Mouse (Mus musculus) v-Abl transformed pro-B cells (cell line): ENCODE data around the gene Myh2.

Source experiments
- in situ Hi-C, 2 experiments: fragments of 400-800 bp; cut with MboI; formaldehyde crosslinking; loops; one replicate each; pipeline ENCODE4 v1.15.1; 2025; ENCODE audit not compliant: unreplicated experiment in 2 of 2

The Myh2 gene

DNA sequence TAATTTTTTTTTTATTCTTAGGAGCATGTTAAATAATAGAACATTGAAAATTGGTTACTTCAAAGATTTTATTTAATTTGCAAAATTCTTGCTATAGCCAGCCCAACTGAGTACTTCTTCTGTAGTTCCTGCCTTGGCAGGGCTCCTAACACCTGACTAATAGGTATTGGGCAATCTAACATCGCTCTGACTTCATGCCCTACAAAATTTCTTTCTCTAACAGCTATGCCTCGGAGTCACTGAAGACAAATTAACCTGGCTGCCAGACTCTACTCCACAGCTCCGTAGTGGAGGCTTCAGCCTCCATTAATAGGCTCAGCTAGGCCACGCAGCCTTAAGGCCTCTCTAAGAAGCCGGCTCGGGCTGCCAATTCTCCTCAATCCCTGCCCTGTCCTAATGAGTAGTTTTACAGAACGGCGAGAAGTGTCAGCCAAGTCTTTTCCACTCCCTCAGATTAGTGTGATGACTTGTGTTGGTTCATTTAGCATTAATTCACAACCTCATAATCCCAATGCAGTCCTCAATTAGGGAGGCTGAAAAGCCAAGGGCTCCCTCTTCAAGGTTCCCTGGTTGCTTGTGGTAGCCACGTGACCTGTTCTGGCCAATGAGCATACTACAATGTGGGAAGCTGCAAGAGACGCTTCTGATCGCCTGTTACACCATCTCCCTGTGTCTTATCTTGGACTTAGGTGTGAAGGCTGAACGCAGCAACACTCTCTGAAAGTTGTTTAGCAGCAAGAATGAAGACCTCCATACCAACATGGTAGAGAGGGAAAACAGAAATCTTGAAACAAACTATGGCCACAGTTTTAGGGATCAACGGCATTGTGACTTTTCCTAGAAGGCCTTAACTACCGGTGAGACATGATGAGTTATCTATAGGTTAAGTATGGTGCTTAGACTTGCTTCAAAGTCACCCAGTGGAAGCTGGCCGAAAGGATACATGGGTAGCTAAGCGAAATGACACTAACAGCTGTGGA is 18.9 kb upstream of the Myh2 start:
- in situ Hi-C loops, result no loop called here

DNA sequence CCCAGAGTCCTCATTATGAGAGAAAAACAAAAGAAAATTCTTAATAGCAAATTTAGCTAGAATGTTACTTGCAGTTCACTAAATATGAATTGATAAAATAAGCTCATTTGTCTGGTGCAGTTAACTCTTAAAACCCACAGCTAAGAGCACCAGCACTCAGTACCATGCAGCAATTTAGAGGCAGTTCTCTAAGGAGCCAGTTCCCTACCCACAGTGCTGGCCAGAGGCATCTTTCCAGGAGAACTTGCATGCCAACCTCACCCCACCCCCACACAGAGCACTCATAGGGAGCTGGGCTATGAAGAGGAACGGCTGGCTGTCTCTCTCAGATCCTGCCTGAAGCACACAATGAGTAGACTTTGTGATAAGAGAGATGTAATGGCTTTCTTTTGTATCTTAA is 17.7 kb upstream of the Myh2 start:
- in situ Hi-C loops, result no loop called here

DNA sequence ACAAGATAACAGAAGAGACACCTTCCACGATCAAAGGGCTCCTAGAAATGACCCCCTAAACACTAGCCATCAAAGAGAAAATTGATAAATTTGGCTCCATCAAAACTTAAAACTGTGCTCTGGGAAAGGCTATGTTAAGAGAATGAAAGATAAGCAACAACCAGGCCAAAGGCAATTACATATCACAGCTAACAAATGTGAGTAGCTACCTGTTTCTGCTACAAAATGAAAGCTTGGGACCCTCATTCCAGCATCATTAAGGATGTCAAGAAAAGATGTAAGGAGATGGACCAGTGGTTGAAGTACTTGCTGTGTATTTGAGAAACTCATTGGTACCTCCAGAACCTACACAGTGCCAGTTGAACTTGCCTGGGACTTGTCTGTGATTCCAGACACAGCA is 17.0 kb upstream of the Myh2 start:
- in situ Hi-C loops, result no loop called here

DNA sequence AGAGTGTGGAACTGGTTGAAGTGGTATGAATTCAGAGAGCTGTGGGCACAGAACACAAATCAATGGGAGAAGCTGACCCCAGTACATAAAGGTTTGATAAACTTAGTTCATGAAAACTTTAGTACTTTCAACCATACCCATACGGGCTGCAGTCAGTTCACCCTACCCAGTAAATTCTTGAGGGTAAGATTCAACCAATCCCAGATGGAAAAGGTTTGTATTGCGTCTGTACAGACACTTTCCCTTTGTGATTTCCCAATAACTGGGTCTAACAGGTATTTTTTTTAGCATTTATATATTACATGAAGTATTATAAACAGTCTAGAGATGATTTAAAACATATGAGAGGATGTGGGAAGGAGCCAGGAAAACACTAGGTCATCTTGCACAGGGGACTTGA is 15.2 kb upstream of the Myh2 start:
- in situ Hi-C loops, result no loop called here

DNA sequence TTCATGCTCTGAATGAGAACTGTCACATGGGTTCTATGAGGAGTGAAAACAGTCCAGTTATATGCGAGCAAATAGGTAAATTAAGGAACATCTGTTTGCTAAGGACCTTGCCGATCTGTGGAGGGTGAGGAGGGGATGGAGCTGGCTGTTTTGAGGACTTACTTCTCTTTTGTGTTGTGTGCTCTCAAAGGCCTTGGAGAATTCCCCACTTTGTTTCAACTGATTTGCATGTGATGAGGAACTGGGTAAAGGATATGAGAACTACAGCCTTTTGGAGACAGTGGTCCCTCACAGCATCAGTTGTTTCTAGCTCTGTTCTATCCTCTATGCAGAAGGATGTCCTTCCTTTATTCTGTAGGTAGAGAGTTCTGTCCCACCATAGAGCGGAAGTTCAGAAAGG is 10.7 kb upstream of the Myh2 start:
- in situ Hi-C loops, result no loop called here

DNA sequence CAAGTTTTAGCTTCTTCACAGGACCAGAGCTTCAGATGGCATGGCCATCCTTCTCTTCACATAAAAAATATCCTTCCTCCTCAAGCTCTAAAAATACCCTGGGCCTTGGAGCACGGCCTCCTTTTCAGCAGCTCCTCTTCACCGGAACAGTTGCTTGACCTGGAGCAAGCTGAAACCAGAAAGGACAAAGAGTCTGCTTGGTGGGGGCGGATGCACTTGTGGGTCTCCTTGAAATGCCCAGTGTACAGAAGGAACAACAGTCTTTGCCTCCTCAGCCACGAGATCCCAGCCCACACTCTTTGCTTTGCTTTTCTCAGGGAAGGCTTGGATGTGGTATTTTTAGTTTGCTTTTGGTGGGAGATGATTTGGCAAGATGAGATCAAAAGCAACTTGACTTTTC is 7.1 kb upstream of the Myh2 start:
- in situ Hi-C loops, result no loop called here

DNA sequence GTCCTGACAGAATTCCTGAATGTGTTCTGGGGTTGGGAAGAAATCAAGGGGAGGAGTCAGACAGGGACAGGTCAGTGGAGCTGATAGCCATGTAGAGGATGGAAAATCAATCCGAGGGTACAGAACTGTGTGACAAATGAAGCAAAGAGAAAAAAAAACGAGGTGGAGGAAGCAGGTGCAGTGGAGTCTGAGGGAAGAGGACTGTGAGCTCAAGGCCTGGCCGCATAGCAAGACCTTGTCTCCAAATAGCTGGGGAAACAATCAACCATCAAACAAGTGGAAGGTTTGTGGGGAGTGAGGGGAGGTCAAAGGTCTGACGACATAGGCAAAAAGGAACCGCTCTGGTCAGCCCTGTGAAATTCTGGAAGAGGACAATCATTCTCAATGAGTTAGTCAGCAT is 6.0 kb upstream of the Myh2 start:
- in situ Hi-C loops, result no loop called here

DNA sequence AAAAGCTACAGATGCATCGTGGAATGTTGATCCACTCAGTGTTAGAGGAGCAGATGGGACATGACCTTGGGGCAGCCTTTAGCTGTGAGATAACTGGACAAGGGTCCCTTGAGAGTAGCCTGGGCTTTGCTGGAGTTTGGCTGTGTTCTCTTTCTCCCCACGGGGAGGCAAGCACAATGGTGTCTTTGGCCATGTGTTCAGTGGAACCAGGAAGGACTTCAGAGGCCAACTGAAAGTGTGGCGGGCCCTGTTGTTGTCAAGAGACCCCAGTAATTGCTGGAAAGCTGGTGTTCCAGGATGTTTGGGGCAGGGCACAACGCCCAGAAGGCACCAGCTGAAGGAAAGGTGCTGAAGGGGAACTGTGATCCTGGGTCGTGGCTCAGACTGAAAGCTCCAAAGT is 1.5 kb upstream of the Myh2 start:
- in situ Hi-C loops, result no loop called here

DNA sequence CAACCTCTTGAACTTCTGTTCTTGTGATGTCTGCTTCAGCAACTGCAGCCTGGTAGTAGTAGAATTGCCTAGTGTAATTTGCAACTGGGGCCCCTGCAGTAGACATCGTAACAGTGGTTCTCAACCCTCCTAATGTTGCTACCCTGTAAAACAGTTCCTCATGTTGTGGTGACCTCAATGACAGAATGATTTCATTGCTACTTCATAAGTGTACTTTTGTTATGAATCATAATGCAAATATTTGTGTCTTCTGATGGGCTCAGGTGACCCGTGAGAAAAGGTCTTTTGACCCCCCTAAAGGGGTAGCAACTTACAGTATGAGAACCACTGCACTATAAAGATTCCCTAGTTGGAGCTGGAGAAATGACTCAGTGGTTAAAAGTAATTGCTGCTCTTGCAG is 1.6 kb downstream of the Myh2 start:
- in situ Hi-C loops, result no loop called here

DNA sequence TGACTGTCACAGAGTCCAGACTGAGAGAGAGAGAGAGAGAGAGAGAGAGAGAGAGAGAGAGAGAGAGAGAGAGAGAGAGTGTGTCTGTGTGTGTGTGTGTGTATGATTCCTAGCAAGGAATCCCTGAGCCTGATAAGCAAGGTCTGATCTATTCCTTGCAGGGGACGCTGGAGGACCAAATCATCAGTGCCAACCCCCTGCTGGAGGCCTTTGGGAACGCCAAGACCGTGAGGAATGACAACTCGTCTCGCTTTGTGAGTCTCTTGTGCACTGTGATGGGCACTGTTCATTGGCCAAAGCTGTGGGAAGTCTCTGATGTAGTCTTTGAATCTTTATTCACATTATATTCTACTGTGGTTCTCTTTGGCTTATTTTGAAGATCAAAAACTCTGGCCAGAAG is 5.5 kb downstream of the Myh2 start:
- in situ Hi-C loops, result no loop called here

DNA sequence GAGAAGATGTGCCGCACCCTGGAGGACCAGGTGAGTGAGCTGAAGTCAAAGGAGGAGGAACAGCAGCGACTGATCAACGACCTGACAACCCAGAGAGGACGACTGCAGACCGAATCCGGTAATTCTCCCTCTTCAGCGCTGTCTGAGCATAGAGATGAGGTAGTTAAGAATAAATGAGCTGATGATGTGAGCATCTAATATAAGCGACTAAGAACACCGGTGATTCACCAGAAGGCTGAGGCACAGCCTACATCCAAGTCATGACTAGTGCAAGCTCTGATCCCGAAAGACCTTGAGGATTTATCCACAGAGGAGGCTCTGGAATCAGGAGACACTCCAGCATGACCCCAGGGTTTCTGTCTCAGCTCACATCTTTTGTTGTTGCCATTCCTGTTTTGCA is 19.5 kb downstream of the Myh2 start:
- in situ Hi-C loops, result no loop called here

DNA sequence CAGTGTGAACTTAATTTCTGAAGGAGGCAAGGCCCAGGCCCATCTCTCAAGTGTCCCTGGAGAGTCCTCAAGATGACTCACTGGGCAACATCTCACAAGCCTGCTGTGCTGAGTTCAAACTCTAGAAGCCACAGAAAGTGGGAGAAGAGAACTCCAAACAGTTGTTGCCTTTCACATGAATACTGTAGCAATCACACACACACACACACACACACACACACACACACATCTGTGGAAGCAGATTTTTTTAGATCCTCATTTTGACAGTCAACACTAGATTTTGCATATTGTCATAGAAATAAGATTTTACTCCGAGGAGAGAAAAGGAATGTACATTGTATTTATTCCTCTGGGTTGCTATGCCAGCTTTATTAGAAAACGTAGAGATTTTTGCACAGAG is 20.0 kb downstream of the Myh2 start:
- in situ Hi-C loops, result no loop called here

DNA sequence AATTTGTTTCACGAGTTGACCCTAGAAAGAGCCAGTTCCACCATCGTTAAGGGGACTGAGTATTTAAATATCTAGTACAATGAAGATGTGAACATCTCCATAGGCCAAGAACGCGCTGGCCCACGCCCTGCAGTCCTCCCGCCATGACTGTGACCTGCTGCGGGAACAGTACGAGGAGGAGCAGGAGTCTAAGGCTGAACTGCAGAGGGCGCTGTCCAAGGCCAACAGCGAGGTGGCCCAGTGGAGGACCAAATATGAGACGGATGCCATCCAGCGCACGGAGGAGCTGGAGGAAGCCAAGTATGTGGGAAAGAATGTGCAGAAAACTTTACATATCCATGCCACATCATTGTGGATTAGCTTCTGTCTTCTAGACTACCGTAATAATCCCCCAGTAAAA is 20.7 kb downstream of the Myh2 start:
- in situ Hi-C loops, result no loop called here

DNA sequence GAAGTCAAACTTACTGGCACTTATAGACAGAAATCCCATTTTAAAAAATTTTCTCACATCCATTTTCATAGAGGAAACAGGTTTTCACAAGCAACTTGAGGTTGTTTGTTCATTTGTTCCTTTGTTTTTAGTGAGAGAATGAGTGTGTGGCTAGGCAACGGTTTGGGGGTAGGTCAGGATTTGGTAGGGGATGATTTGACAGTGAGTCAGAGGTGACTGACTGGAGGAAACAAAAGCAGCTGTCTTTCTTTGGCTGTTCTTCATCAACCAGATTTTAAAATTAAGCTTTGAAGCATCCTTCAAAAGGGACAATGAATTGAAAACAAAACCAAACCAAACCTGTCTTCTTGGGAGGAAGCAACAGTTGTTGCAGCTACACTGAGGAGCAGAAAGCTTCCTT is 28.5 kb downstream of the Myh2 start:
- in situ Hi-C loops, result no loop called here

DNA sequence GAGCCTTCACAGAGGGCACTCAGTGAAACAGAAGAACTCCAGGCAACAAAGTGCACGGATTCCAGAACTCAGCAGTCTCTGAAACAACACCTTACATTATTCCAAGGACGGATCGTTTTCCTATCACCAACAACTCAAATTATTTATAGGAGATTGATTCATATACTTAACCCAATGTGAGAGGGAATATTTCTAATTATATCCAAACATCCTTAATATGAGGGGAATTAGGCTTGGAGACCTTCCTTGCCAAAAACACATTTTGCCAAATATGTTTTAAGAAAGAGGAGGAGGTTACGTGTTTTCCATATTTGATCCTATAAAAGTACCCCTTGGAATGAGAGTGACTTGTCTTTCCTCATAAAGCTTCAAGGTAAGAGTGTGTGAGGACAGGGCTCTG is 28.9 kb downstream of the Myh2 start, which contains the start of gene Myh1:
Myh1 (plus strand) TSS at position 301 of the 400 bp plus-strand sequence.
- in situ Hi-C loops, result no loop called here

DNA sequence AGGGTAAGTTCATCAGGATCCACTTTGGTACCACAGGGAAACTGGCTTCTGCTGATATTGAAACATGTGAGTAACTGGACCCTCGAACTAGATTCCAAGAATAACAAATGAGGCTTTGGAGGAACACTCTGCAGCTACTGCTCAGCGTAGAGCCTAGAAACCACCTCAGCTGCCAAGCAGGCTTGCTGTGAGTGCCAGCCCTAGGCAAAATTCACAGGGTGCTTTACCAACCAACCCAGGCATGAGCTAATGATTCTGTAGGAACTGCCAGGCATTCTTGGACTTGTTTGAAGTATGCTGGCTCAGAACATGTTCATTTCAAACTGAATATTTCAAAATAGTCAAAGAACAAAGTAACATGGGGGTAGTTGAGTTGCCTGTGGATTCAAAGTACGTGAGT is 33.9 kb downstream of the Myh2 start:
- in situ Hi-C loops, result no loop called here

DNA sequence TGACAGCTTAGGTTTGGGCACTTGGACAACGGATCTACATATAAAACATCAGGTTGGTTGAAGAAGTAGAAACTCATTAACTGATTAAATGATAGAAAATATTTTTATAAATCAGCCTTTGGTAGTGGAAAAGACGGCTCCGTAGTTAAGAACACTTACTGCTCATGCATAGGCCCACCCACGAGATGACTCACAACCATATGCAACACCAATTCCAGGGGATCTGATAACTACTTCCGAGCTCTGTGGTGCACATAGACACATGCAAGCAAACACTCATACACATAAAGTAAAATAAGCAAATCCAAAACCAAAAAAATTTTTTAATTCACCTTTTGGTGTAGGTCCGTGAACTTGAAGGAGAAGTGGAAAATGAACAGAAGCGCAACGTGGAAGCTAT is 51.0 kb downstream of the Myh2 start:
- in situ Hi-C loops, result no loop called here

DNA sequence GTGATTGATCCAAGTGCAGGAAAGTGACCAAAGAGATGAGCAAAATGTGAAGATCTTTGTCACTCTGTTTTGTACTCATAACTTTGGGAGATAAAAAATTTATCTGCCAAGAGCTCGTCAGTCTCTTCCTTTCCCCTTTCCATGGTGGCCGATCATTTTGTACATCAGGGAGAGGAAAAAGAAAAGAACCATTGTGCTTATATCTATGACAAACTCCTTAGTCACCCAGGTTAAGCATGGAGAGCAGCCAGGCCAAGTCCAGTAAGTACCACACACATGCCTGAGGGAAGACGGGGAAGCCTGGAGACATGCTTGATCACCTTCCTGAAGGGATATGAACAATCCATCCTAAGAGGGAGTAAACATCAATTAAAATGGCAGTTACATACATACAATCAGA is 53.6 kb downstream of the Myh2 start:
- in situ Hi-C loops, result no loop called here

DNA sequence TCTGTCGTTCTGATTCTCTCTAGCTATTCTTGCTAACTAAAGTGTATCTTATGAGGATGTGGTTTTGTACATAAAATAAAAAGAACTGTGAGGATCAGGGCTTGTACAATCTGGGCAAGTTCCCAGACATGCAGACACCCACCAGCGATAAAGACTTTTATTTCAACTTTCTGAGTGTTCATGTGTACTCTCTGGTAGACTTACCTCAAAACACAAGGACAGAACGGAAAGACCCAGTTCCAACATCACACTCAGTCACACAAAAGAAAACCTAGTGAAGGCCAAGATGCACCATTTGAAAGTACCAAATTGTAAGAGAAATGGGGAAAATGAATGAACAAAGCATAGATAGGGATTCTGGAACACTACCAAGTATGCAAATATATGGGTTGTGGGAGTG is 57.9 kb downstream of the Myh2 start:
- in situ Hi-C loops, result no loop called here

DNA sequence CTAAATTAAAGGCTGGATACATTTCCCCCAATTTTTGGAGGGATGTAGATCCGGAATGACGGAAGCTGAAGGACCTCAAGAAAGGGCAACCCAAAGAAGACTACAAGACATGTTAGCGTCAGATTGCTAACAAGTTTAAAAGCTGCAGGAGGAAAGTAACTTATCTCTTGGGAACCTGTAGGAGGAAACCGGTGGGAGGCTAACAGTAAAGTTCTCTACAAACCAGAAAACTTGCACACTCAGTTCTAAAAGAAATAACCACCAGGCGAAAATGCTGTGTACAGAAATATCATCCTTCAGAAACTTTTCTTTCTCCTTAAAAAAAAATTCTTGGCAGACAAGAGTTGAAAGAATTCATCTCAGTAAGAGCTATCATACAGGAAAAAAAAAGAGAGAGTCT is 58.3 kb downstream of the Myh2 start:
- in situ Hi-C loops, result no loop called here

DNA sequence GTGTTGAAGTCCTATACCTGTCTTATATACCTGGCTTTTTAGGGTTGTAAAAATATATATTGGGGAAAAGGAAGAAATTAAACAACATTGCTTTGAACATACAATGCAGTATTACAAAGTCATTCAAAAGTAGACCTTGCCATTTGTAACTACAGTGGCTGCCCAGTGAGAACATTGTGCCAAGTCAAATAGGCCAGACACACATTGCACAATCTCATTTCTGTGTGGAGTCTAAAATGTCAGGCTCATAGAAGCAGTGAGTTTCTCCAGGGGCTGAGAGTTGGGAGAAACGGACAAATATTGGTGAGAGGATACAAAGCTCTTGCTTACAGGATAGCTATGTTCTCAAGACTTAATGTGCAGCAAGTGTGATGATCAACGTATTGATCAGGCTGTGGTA is 59.1 kb downstream of the Myh2 start:
- in situ Hi-C loops, result loop anchor here (5.0 kb wide), 2 partner anchors 118 to 122 kb away; no protein-coding TSS in a partner anchor

DNA sequence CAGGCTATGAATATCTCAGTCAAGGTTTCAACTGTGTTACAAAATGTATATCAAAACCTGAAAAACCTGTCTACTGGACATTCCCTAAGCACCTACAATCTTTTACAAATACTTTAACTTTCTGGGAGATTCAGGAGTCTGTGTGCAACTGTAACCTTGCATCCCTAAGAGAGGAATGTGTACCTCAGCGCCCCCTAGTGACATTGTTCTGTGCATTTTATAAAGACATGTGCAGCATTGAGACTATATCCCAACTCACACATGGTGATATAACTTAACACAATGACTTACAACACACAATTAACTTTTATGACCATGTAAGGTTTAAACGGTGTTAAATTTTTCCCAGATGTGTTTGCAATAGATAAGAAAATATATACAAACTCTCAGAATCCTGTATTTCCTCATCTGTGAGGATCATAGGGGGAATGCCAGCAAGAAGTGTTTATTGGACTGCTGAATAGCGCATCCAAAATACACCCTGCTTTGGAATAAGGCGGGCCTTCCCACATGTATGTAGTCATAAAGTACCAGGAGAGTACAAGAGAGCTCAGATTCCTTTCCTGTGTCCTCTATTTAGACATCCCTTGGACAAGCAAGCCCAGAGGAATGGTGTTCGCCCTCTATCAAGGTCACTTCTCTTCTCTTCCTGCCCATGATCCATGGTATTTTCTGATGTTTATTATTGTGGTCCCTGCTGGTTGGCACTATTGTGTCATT is 65.0 kb downstream of the Myh2 start:
- in situ Hi-C loops, result no loop called here
